Mouse (Mus musculus) small intestine, adult 2 months (tissue): Measurements from ENCODE around the gene Zfhx2. TPM values are rescaled to one million over a fixed set of nuclear protein-coding genes. Genes with fewer than 3 reads are reported as not detected.

ENCODE experiments used
- H3K27ac ChIP-seq: fragments of 200-500 bp; 2 replicates; pipeline ENCODE4 v1.5.1; 2012; ENCODE audit warnings: low read depth, low read length, control low read depth, inconsistent platforms; ENCODE audit not compliant: insufficient read depth
- H3K27me3 ChIP-seq: fragments of 200-500 bp; 2 replicates; pipeline ENCODE4 v1.6.1; 2012; ENCODE audit warnings: mild to moderate bottlenecking, moderate library complexity, low read length, inconsistent platforms; ENCODE audit not compliant: control insufficient read depth, insufficient read depth
- H3K36me3 ChIP-seq: fragments of 200-500 bp; 2 replicates; pipeline ENCODE4 v1.6.1; 2012; ENCODE audit warnings: mild to moderate bottlenecking, low read length, control low read depth, inconsistent platforms; ENCODE audit not compliant: control insufficient read depth, insufficient read depth
- H3K4me1 ChIP-seq: fragments of 200-500 bp; 2 replicates; pipeline ENCODE4 v1.6.1; 2012; ENCODE audit warnings: low read length, inconsistent platforms, mixed read lengths; ENCODE audit not compliant: control insufficient read depth, insufficient read depth, insufficient read length
- H3K4me3 ChIP-seq: fragments of 200-500 bp; 2 replicates; pipeline ENCODE4 v1.5.1; 2012; ENCODE audit warnings: low read depth, mild to moderate bottlenecking, control low read depth, inconsistent platforms, low read length, moderate library complexity
- CTCF ChIP-seq: fragments of 200-500 bp; IDR thresholded peaks from 2 replicates; pipeline ENCODE4 v1.5.1; 2012; ENCODE audit warnings: low read depth, mild to moderate bottlenecking, control low read depth, inconsistent platforms, low read length, moderate library complexity, mixed read lengths; ENCODE audit not compliant: insufficient replicate concordance, insufficient read length; ENCODE audit errors: extremely low read depth
- POLR2A ChIP-seq: fragments of 200-500 bp; IDR thresholded peaks from 2 replicates; pipeline ENCODE4 v1.6.1; 2012; ENCODE audit warnings: low read depth, mild to moderate bottlenecking, control low read depth, inconsistent platforms, low read length, moderate library complexity
- WGBS: fragments of 180-500 bp; shearing (Covaris S2); methylation state at CpG from one replicate; pipeline ENCODE4 v1.1.7; 2018; 5-methylcytosine and 5-hydroxymethylcytosine counted together
- polyA plus RNA-seq: library from polyadenylated mRNA; depleted of rRNA; stranded (reverse); fragments of >200 nt; gene quantifications from 2 replicates; pipeline ENCODE4 v1.2.3, GENCODE M21; 2012

Gene Zfhx2
- polyA plus RNA-seq, 1 experiment, result 4.2 TPM

- no peaks in the 10 kb centered on the region; the same call in 1 of the 2 replicates for H3K36me3 ChIP-seq
- no peak overlapping the region for H3K27ac ChIP-seq
- 79% methylated on average over 15 of the region's 15 CpGs for WGBS
- H3K4me1 ChIP-seq, result peaks cover 3% of the 10 kb centered on the region; the same call in 1 of the 2 replicates
- no peaks in the 10 kb centered on the region for H3K27me3 ChIP-seq
- TF ChIP-seq CTCF, result no peak
- TF ChIP-seq POLR2A, result no peak
- no peak overlapping the region for H3K4me3 ChIP-seq
These were observed 14.4 kb downstream of the Zfhx2 start for GRCm38 (mm10) chr14:55077481-55078365.

GRCm38 (mm10) chr14:55076956-55077355 is 15.2 kb downstream of the Zfhx2 start:
- H3K27me3 ChIP-seq, result no peaks in the 10 kb centered on the region
- WGBS, result 83% methylated on average over 3 of the region's 3 CpGs
- no peak for TF ChIP-seq CTCF
- TF ChIP-seq POLR2A, result no peak
- peaks cover 3% of the 10 kb centered on the region; the same call in 1 of the 2 replicates for H3K4me1 ChIP-seq
- no peak overlapping the region for H3K4me3 ChIP-seq
- no peak overlapping the region for H3K27ac ChIP-seq
- H3K36me3 ChIP-seq, result no peaks in the 10 kb centered on the region; the same call in 1 of the 2 replicates

- no peak for TF ChIP-seq CTCF
- no peak for TF ChIP-seq POLR2A
- WGBS, result 48% methylated on average over 6 of the region's 6 CpGs
- Histone ChIP-seq H3K27me3 (no peaks in the 10 kb centered on the region), H3K27ac (no peak overlapping the region), H3K36me3 (no peaks in the 10 kb centered on the region; the same call in 1 of the 2 replicates), H3K4me1 (peaks cover 3% of the 10 kb centered on the region; the same call in 1 of the 2 replicates), H3K4me3 (no peak overlapping the region)
These were observed 15.9 kb downstream of the Zfhx2 start for GRCm38 (mm10) chr14:55076224-55076623.

- TF ChIP-seq CTCF (no peak), POLR2A (no peak)
- Histone ChIP-seq H3K36me3 (no peaks in the 10 kb centered on the region; the same call in 1 of the 2 replicates), H3K4me3 (no peak overlapping the region), H3K4me1 (peaks cover 1% of the 10 kb centered on the region; the same call in 1 of the 2 replicates), H3K27me3 (no peaks in the 10 kb centered on the region), H3K27ac (no peak overlapping the region)
- WGBS, result 94% methylated on average over 12 of the region's 12 CpGs
These were observed 17.7 kb downstream of the Zfhx2 start for GRCm38 (mm10) chr14:55074416-55074815.

GRCm38 (mm10) chr14:55071756-55072155 is 20.4 kb downstream of the Zfhx2 start:
- Histone ChIP-seq H3K4me1 (no peaks in the 10 kb centered on the region), H3K27ac (no peak overlapping the region), H3K4me3 (no peak overlapping the region), H3K36me3 (peaks cover 3% of the 10 kb centered on the region; the same call in 1 of the 2 replicates), H3K27me3 (no peaks in the 10 kb centered on the region)
- TF ChIP-seq POLR2A (no peak), CTCF (no peak)
- 29% methylated on average over 19 of the region's 19 CpGs for WGBS

GRCm38 (mm10) chr14:55066042-55066441 is 26.1 kb downstream of the Zfhx2 start:
- Histone ChIP-seq H3K27ac (no peak overlapping the region), H3K27me3 (no peaks in the 10 kb centered on the region), H3K4me3 (no peak overlapping the region), H3K36me3 (peaks cover 7% of the 10 kb centered on the region; the same call in 1 of the 2 replicates), H3K4me1 (no peaks in the 10 kb centered on the region)
- WGBS, result 89% methylated on average over 8 of the region's 8 CpGs
- TF ChIP-seq POLR2A (no peak), CTCF (no peak)

GRCm38 (mm10) chr14:55065391-55065790 is 26.7 kb downstream of the Zfhx2 start:
- WGBS, result 88% methylated on average over 13 of the region's 13 CpGs
- Histone ChIP-seq H3K4me1 (no peaks in the 10 kb centered on the region), H3K27ac (no peak overlapping the region), H3K27me3 (no peaks in the 10 kb centered on the region), H3K36me3 (peaks cover 7% of the 10 kb centered on the region; the same call in 1 of the 2 replicates), H3K4me3 (no peak overlapping the region)
- TF ChIP-seq CTCF, result no peak
- TF ChIP-seq POLR2A, result no peak
